Mouse (Mus musculus): ENCODE results near the gene Pex11a.

GRCm38 (mm10) chr7:79705210-79705609, 37.7 kb downstream of the Pex11a start:
- TF ChIP-seq CTCF (IDR thresholded peaks at IDR 0.05), result no peak
- TF ChIP-seq EP300 (IDR thresholded peaks at IDR 0.05), result no peak

Measured in lung, postnatal 0 days (tissue).